Mouse (Mus musculus) embryo, embryonic 9.5 days (tissue): Measurements from ENCODE around the gene Timm9.
A peak's percentile ranks its signal among the peaks of the same experiment; 100 is the strongest.

ENCODE experiments used
- DNase-seq: peaks from one replicate; pipeline ENCODE4 v3.0.0-alpha.2; 2017; ENCODE audit errors: extremely low spot score

Timm9 gene

DNA sequence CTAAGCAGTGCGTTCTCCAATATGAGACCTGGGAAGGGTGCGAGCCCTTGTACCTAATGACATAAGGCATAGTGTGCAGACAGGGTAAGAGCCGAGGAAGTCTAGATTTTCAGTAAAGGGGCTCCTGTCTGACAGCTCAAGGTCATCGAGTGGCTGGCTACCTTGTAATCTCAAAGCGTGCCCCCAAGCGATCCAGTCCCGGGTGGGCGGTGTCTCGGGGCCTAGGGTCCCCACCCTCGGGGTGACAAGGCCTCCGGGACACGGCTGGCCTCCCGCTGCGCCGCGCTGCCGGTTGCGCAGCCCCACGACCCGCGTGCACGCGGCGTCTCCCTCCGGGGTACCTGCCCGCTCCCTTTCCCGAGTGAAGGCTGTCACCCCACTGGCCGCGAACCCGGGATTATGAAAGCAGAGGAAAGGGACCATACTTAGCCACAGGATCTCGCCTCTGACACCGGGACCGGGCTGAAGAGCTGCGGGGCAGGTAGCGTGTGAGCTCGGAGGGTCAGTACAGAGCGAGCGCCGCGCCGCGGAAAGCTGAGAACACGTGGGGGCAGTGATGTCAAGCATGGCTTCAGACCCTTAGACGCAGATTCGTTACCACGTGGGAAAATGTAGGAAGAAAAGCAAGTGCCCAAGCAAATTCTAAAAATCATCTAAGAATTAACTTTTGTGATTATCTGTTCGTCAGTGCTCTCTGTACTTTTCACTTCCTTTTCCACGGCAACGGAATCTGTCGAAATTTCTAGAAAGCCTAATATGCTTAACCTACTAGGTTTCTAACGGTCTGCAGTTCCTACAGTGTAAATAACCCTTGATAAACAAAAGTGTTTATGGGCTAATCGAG is at the start of gene Timm9, which contains the start of gene 2700049A03Rik:
Gene Timm9, minus strand, starts transcription at position 555 of the 844 bp plus-strand sequence.
Gene 2700049A03Rik, plus strand, starts transcription at position 719 of the 844 bp plus-strand sequence.
- DNase-seq = peak; percentile 91

DNA sequence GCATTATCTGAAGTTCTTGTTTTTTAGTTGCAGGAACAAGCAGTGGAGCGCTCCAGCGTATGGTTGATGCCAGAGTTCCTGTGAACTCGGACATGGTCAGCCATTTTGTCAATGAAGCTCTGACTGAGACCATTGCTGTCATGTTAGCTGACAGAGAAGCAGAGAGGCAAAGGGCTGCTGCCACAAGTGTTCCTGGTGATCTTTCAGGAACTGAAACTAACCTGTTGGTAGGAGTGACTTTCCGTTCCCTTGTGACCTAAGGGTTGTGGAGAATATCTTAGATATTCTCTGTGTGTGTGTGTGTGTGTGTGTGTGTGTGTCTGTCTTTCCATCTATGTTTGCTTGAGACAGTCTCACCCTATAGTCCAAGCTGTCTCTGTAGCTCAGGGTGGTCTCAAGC is 47.9 kb upstream of the Timm9 start:
- DNase-seq = no peak

DNA sequence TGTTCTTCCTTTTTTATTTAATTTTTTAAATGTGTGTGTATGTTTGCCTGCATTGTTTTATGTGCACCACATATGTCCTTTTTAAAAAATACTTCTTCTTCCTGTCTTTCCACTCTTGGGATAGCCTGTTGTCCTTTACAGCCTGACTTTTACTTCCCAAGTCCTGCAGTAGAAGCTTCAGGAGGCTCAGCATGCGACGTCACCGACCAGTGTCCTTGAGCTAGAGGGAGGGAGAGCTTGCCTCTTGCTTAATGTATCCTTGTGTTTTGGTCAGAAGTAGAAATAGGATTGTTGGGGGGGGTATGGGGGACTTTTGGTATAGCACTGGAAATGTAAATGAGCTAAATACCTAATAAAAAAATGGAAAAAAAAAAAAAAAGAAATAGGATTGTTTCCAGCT is 47.3 kb upstream of the Timm9 start:
- DNase-seq = no peak

DNA sequence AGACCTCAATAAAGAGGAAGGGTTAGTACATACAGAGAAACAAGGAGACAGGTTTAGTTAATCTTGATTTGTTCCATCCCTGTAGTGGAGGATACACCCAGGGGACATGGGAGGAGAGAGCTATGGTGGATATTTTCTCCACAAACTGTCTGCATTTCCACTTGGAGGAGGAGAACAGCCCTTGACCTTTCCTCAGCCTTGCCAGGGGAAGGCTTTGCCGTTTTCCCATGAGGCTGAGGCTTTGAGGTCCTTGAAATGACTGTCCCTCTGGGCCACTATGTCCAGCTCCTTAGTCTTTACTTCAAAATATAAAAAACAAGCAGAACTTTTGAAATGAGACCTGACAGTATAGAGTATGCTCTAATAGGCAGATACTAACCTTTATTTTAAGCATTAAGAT is 33.4 kb upstream of the Timm9 start:
- DNase-seq = no peak

DNA sequence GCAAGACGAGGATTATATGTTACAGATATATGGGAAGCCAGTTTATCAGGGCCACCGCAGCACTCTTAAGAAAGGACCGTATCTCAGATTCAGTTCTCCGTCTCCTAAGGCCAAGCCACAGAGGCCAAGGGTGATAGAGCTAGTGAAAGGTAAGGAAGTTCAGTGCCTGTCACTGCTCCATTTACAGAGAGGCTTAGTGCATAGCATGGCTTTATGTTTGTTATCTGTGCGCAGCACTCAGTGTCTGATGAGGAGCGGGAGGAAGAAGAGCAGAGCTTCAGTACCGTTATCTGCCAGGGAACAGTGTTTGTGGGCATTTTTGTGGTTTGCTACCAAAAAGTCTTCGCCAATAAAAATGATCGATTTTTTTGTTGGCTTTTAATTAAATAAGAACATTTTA is 27.9 kb upstream of the Timm9 start:
- no peak for DNase-seq

DNA sequence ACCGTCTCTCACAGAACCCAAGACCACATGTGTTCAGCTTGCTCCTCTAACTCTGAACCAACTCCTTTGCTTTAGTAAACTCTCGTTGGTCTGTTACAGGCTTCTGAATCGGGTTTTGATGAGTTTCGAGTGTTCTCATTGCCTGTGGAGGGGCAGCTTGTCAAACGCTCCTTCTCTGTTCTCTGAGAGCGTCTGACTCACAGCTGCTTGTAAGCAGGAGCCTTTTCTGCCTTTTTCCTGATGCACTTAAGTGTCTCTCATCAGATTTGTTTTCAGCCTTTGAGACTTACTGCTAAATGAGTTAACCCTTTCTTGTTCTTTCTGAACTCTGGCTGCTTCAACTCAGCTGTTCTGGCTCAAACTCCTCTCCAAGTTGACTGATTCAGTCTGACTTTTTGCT is 21.5 kb upstream of the Timm9 start:
- no peak for DNase-seq

DNA sequence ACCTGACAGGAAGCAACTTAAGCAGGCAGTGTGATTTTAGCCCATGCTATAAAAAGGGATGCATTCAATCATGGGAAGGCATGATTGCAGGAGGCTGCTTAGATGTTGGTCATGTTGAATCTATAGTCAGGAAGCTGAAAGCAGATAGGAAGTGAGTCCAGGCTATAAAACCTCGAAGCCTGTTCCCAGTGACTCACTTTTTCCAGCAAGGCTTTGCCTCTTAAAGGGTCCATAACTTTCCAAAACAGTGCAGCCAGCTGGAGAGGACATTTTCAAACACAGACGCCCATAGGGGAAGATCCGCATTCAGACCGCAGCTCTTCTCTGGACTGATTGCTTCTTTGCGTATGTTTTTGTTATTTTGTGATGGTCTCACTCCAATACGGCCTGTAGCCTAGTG is 18.5 kb upstream of the Timm9 start:
- no peak for DNase-seq

DNA sequence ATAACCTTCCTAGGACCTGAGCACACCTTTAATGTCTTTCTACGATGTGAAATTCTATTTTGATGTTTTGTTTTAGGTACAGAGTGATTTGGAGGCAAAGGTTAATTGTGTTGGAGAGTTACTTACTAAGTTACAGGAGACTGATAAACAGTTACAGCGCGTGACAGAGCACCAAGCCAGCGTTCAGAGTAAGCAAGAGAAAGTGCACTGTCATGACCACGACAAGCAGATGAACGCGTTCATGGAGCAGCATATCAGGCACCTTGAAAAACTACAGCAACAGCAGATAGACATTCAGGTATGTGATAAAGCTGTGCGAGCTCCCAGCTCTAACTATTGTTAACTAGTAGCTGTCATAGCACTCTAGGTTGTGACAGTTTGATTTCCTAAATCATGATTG is 13.7 kb upstream of the Timm9 start:
- DNase-seq = no peak

DNA sequence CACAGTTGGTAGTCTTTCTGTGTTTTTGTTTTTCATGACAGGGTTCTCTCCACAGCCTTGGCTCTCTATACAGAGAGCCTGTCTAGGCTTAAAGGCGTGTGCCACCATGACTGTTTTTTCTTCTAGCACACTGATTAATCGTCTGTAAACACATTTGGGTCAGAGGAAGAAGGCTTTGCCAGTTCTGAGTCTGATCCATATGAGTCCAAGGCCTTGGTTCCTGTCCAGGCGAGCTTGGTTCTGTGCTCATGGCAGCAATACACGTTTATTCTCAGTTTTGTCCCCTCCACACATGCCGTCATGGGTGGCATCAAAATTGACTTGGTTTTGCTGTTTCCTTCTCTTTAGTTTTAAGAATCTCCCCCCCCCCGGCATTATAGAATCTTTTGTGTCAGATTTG is 13.0 kb upstream of the Timm9 start:
- no peak for DNase-seq

DNA sequence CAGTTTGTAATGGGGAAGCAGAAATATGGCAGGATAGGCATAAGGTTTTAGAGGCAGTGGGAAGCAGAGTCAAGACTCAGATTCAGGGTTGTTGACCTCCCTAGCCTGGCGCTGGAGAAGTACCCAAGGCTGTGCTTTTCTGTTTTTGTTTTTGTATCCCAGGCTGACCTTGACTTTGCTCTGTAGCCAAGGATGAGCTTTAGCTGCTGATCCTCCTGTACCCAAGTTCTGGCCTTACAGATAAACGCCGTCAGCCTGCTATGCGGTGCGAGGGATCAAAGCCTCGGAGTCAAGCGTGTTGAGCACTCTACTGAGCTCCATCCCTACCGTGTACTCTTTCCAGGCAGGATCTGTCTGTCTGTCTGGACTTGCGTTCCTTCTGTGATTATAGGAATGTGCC is 12.3 kb upstream of the Timm9 start:
- no peak for DNase-seq

DNA sequence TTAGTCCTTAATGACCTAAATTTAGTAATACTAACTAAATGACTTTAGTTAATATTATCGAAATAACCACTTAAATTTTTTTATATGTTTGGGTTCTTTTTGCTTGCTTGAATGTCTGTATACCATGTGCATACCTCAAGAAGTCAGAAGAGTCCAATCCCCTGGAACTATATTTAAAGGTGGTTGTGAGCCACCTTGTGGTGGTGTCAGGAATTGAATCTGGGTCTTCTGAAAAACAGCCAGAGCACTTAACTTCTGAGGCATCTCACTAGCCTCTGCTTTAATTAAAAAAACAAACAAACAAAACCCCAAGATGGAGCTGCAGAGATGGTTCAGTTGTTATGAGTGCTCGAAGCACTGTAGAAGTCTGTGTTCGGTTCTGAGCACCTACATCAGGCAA is 11.2 kb upstream of the Timm9 start:
- peak; percentile 14 for DNase-seq

DNA sequence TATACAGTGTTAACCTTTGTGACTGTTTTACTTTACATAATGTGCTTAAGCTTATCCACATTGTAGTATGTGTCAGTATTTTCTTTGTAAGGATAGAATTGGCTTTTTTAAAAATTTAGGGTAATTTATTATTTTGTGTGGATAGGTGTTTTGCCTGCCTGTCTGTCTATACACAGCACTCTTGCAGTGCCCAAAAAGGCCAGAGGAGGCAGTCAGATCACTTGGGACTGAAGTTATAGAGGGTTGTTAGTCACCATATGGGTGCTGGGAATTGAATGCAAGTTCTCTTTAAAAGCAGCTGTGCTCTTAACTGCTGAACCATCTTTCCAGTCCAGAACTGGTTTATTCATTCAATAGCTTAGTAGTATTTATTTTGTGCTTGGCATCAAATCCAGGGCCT is 4.7 kb upstream of the Timm9 start:
- DNase-seq = no peak

DNA sequence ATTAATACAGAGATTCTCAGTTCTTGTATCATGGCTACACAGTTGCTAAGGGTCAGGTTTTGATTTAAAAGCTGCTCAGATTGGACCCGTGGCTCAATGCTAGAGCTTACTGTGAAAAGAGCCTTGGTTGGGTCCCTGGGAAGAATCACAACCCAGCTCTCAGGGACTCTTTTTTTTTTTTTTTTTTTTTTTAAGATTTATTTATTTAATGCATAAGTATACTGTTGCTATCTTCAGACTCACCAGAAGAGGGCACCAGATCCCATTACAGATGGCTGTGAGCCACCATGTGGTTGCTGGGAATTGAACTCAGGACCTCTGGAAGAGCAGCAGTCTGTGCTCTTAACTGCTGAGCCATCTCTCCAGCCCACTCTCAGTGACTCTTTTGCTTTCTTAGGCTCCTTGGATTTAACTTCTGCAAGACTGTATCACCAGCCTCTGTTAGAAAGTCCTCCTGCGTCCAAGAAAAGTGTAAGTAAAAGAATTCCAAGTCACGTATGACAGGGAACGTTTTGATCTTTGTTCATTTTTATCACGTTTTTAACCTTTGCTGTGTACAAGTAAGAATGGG is 2.9 kb upstream of the Timm9 start:
- DNase-seq = no peak

DNA sequence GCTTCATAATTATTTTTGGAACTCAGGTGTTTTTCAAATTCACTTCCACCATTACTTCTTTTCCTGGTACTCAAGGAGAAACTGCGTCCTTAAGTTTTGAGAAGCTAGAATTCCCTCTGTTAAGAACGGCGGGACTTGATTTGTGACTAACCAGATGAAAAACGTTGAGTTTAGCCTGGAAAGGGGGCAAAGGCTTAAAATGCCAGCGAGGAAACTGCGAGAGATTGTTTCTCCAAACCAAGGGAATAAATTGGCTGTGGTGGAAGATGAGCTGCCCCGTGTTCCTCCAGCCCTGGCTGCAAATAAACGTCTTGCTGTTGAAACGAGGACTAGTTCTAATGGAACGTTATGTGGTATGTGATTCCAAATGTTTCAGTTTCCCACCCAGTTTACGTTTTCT is 1.2 kb upstream of the Timm9 start:
- no peak for DNase-seq

DNA sequence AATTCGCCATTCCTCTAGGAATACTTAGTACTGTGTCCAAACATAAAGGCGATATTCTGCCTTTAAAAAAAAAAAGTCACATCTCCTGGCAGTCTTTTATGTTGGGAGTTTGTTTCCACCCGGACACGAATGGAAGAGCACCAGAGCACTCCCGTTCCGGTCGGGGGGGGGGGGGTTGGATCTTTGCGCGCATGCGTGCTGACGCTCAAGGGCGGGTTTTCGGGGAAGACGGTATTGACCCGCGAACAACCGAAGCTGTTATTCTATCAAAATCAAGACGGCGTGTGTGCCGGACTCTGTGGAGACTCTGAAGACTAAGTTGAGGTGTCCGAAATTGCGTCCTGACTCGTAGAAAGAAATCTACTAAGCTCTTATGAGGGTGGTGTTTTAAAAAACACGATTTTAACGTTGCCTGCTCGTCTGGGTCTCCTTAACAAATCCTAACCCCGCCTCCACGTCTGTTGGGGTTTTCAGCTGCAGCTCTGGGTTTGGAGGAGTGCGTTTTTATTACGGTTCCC is 549 bp upstream of the Timm9 start:
- DNase-seq = peak; percentile 94

DNA sequence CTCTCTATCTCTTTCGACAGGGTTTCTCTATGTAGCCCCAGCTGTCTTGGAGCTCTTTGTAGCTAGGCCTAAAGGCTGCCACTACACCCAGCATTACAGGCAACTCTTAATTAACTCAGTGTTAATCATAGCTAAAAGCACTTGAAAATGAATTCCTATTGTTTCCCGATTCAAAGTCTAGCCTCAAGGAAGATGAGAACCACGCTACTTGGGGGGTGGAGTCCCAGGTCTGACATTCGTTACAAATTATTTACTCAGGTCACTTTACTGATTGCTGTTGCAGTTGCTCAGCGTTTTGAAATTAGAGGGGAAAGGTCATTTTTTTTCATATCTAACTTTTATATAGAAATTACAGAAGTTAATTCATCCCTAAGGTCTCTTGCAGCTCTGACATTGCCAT is 903 bp downstream of the Timm9 start:
- DNase-seq = no peak

DNA sequence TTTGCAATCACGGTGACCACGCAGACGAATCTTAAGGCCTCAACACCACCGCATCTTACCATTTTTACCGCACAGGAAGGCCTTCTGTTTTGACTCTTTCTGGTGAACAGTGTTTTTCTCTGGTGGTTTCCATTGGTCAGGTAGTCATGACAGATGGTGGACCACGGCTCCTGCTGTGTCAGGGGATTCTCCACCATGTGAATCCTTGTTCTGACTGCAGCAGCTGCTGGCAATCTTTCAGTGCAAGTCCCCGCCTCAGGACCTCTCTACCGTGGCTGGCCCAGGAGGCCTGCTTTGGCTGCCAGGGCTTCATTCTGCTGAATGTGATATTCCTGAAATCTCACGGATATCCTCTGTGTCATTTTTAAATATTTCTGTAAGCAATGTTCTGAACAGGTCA is 13.2 kb downstream of the Timm9 start:
- DNase-seq = no peak

DNA sequence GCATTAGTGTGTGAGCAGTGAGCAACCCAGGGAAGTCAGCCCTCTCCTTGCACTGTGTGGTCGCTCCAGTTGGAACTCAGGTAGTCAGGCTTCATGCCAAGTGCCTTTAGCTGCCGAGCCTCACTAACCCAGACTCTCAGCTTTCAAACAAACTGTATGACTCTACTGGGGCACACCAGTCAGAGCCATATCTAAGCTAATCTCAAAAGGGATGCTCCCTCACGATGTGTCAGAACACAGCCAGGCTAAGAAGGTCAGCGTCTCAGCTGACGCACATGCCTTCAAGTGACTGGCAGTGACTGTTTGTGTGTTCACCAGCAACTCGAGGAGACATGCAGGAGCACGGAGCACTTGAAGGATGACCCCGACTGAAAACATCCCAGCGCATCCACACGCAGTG is 13.8 kb downstream of the Timm9 start:
- no peak for DNase-seq

DNA sequence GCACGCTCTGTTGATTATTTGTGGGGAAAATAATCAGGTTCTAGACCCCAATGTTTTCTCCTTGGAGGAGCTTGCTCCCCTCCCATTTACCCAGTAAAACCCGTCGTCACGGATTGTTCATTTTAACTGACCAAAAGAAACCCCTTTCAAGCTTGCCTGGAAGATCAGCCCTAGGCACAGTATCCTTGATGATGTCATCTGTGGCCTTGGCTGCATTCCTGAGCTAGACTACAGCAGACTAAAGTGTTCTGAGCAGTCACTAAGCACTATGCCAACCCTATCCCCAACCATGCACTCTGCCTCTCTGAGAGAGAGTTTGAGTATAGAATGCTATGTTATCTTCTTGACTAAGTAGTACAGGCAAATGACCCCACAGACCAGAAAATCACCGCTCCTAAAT is 20.1 kb downstream of the Timm9 start:
- no peak for DNase-seq

DNA sequence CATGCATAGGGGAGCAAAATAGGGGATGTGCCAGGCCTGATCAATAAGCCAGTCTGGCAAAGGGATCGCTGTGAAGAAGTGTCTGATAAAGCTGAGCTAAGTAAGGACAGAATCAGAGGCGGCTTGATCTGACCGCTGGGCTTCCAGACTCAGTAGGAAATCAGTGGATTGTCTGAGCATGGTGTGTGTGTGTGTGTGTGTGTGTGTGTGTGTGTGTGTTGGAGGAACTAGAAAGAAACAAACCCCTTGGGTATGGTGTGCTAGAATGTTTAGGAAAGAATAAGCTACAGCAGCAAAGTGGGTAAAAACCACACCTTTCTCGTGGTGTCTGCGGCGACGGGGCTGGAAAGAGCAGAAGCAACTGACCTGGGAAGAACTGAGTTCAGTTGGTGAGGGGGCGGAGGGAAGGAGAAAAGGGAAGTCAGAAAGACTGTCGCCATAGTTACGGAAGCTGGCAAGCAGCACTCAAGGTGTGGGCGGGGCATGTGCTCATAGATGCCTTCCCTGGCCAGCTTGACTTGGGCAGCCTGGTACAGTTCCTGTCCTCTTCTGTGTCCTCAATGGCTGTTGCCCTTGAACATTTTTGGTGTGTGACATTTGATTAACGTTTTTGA is 22.7 kb downstream of the Timm9 start:
- peak; percentile 22 for DNase-seq

DNA sequence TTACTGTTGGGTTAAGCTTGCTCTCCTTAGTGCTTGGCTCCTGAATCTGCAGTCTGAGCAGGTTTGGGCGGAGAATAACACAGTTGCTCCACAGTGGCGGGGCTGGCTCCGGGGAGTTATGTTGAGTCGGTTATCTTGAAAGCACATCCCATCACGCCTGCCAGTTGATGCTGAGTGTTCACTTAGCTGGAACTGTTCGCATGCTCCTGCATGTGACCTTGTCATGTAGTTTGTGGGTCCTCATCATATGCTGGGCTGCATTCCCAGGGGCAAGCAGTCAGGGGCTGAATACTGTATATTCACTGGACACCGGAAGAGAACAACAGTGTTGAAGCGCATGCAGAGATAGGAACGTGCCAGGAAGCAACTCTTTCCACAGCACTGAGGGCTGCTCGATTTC is 23.4 kb downstream of the Timm9 start:
- DNase-seq = no peak

DNA sequence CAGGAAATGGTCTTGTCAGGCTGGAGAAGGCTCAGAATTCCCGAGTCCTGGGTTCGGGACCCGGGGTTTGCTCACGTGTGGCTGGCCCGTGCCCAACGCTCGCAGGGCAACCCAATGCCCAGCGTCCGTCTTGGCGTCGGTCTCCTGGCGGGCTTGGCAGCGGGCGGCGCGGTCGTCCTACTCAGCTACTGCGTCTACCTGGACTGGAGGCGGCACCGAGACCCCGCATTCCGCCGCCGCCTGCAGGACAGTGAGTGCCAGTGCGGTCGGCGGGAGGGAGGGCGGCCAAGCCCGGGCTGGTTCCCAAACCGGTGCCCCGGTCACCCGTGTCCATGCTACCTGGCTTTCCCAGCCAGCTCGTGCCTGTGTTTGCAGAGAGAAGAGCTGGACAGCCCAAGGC is 25.2 kb downstream of the Timm9 start, which contains the start of gene Tomm20l:
Gene Tomm20l, plus strand, starts transcription at position 98 of the 400 bp plus-strand sequence.
- peak; percentile 46 for DNase-seq
